Mouse (Mus musculus) CD4-positive helper T cell, adult 2 months (primary cell): ENCODE measurements at regions not wholly inside any gene's neighbourhood (a gene's known extent, or its start where the extent isn't known, plus 50 kb on each side); places are given as distances from the start of the nearest gene placed in this dataset.

Experiments
- DNase-seq: peaks from one replicate; pipeline ENCODE4 v3.0.0-alpha.2; 2012; ENCODE audit warnings: low read depth, missing footprints, low spot score

DNA sequence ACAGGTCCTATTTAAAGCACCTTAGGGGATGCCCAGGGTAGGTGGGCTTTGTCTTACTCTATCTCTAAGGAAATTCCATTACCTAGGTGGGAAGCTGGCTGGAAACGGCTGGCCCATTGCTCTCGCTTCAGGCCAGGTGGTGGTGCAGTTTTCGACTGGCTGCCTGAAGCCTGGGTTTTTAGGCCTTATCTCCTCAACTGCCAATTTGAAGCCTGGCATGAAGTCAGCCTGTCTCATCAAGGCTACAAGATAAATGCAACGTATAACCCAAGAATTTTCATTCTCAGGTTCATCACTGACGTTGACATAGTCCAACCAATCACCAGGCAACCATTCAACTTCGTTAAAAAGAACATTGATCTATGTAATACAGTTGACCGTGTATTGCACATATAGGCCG is 417.3 kb upstream of the Gm6657 start:
- no peak for DNase-seq

DNA sequence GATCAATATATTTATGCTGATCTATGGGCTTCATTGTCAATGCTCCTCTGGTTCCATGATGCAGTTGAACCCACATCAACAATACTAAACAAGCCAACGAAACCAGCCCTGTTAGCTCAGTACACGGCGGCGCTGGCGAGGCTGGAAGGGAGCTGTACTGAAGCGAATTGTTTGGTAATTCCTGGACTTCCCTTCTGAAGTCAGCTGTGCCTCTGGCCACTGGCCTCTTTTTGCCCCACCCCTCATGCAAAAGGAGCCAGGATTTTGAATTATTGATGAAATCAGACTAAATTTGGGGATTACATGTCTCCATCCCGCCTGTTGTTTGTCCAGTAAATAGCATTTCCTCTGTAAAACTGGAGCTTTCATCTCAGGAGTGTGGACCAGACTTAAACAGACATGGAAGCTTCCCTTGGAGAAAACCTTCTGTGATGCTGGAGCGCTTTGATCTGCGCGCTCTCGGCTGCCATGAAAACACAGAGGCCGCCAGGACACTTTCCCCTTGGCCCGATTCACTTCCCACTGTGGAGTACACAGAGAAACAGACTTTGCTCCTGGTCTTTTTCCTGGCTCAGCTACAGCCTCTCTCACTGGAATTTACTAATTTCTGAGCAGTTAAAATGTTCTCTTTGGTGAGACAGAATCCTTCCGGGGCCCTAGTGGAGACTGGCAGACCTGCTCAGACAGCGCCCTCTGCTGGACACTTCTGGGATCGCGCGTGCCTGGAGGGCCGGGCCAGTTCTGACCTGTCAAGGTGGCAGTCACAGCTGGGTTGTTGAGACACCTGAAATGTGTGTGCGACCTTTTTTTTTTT is 412.9 kb upstream of the Gm6657 start:
- peak; percentile 55 for DNase-seq

DNA sequence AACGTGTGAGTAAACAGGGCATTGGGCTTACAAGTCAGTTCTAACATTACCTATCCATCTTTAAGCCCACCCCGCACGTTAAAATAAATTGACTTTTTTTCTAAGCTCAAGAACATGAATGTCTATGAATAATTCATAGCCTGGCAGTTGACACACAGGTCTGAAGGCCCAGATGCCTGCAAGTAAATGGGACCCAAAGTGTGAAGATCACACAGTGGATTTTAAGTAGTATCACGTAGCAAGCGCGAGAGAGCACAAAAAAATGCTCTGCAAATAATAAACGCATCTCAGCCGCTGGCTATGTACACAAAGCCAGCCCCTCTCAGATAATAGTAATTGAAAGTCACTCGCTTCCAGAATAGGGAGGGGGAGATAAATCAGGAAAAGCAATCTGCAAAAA is 410.1 kb upstream of the Gm6657 start:
- DNase-seq: no peak

DNA sequence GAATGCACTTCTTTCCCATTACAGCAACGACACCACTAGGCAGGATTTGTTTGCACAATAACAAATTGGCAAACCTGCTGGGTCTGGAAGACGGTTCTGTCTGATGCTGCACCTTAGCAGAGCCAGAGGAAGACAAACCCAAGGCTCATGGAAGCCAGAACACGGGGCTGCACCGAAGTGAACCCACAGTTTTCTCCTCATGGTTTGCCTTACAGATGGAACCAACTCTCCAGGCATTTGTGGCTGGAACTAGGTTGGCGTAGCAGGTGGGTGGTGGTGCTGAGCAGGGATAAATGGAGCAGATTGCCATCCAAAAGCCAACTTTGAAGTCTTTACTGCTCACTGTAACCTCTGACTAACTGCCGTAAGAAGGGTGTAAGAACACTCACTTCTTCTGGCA is 408.4 kb upstream of the Gm6657 start:
- DNase-seq: no peak

DNA sequence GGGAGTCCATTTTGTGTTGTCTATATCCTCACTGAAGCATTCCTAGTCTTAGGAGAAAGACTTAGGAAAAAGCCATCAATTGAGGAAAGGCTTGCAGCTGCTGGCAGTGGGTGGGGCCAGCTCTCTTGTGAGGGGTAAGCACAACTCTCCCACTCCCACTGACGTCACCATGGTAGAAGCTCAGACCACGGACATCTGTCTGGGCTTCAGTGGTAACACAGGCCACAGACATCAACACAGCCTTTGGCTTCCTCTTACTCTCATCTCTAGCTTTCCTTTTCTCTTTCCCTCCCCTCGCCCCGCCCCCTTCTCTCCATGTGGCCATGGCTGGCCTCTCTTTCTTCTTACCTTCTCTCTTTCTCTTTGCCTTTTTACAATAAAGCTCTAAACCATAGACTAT is 407.4 kb upstream of the Gm6657 start:
- DNase-seq: no peak

DNA sequence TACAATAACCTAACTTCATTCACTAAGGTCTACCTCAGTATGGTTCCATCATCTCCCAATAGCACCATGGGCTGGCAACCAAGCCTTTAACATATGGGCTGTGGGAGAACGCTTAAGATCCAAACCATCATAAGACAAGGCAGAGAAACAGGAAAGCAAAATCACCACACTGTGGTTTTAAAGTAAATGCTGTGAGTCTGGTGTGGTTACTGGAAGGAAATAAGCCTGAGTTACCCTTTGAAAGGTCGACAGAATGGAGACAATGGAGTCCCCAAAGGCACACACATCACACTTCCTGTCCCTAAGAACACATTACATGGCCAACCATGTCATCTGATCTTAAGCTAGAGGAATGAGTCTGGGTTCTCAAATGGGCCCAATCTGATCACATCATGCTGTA is 405.8 kb upstream of the Gm6657 start:
- peak; percentile 68 for DNase-seq

DNA sequence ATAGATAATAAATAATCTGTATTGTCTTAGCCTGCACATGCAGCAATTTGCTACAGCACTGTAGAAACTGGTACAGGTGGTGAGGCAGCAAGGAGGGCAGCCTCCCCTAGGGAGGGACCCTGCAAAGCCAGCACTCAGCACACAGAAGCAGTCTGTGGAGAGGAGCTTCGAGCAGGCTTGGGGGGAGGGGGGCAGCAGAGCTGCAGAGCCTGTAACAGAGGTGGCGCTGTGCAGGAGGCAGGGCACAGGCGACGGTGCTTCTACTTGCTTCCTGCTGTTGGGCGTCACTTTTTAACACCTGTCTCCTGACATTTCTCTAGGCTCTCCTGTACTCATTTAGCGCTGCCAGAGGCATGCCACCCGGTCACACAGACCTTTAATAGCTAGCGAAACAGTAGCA is 404.6 kb upstream of the Gm6657 start:
- DNase-seq: peak; percentile 45

DNA sequence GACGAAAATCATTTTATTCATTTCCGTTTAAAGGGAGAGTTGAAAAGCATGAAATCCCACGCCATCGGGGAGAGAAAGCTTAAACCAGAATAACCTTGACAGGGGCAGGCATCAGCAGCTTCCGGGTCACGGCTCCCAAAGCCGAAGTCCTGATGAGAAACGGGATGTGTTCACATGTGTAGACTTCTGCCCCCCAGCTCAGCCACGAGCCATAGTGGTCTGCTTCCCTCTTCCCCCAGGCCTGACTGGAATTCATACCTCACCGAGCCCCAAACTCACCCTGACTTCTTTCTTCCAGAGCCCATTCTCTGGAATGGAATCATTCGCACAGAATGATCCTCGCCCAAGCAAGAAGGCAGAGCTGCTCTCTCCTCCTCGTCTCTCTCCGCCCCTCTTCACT is 404.2 kb upstream of the Gm6657 start:
- DNase-seq: no peak

DNA sequence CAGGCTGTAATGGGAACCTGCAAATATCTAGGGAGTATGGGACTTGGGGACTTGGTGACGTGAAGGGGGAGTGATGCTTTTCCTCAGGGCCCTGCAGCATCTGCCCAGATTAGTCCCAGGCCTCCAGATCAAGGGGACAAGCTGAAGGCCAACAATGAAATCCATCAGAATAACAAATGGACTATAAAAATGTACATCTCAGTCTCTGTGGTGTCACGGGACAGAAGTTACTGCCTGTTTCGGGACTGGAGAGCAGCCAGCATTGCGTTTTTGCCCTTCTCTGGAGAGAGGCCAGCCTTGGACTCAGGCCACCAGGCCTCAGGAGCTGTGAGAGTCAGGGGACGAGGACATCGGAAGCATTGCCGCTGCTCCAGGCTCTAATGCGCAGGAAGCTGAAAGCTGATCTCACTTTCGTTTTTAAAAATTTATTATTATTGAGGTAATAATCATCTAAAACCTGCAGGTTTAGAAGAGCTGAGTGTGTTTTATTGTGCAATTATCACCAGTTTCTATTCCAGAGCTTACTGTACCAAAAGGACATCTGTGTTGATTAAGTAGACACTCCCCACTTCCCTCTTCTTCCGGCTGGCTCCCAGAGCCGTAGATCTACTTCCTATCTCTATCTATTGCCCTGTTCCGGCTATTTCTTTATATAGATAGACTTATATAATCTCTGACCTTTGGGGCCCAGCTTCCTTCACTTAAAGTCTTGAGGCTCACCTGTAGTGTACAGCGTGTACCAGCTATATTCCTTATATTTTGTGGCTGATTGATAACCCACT is 403.0 kb upstream of the Gm6657 start:
- DNase-seq: no peak

DNA sequence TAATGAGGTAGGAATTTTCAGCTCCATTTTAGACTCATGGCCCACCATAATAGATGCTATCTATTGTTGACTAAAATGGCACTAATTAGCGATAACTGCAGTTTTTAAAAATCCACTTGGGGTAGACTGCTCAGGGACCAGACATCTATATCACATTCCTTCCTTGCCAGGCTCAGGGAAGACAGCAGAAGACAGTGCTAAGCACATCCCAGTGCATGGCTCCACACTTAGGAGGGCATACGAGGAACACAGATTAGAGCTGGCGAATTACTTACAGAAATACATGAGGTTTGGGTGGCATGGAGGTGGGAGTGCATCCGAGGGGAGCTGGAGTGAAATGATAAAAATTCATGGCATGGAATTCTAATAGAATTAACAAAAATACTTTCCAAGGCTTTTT is 395.5 kb upstream of the Gm6657 start:
- DNase-seq: no peak

DNA sequence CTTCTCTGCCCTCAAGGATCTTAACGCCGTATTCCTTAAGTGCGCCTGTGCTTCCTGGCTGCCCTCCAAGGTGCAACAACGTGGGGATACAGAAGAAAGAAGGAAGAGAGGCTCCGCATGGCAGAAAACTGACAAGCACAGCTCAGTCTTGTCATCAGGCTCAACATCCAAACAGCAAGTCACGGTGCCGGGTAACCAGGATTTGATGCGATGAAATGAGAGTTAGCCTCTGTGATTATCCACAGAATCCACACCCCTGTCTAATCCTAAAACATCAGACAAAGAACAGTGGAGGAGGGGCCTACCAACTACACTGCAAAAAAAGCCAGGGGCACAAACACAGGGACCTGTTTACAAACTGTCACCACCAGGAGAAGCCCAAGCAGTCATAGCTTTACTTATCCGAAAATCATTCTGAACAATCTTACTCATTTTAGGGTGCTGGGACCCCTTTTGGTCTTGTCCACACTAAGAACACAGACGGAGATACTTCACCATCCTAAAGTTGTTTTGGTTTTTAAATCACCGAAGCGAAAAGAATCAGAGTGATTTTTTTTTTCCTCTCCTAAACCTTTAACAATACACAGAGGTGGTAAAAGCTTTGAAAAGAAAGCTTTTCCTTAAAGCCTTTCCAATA is 394.8 kb upstream of the Gm6657 start:
- DNase-seq: no peak

DNA sequence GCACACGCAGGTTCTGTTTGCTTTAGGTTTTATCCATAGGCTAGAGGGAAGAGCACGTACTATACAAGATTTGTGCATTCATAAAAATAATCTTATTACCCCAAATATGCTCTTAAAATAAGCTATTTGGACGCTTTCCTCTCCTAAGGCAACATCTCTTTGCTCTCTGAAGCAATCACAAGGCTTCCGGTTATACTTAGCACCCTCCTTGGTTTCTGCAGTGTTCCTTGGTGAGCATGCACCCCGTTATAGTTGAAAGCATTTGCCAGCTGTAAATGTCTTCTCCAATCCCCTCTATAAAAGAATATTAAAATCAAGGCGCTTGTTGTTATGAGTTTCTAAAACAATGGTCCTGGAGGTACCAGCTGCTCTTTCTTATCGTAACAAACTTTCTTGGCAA is 386.4 kb upstream of the Gm6657 start:
- DNase-seq: no peak

DNA sequence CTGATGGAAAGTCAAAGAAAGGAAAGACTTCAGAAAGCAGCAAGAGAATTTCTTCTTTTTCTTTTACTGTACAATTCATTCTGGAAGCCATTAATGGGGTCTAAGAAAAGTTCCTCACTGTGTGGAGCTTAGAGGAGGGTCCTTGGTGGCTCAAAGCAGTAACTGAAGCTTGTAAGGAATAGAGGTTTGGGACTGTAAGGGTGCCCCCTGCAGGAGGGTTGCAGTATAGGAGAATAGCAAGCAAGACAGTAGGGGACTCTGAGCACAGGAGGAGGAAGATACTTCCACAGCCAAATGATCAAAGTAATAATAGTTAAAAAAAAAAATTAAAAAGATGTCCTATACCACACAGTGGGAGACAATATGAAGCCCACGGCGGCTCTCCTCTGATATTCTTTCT is 382.8 kb upstream of the Gm6657 start:
- peak; percentile 8 for DNase-seq

DNA sequence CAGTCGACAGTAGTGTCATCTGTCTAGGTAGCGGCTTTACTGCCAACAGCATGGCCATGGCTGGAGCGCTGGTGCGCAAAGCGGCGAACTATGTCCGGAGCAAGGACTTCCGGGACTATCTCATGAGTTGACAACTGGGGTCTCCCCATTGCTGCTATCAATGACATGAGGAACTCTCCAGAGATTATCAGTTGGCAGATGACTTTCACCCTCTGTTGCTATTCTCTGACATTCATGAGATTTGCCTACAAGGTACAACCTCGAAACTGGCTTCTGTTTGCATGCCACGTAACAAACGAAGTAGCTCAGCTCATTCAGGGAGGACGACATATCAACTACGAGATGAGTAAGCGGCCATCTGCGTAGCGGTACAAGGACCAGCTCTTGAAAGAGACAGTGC is 374.6 kb upstream of the Gm6657 start:
- DNase-seq: no peak

DNA sequence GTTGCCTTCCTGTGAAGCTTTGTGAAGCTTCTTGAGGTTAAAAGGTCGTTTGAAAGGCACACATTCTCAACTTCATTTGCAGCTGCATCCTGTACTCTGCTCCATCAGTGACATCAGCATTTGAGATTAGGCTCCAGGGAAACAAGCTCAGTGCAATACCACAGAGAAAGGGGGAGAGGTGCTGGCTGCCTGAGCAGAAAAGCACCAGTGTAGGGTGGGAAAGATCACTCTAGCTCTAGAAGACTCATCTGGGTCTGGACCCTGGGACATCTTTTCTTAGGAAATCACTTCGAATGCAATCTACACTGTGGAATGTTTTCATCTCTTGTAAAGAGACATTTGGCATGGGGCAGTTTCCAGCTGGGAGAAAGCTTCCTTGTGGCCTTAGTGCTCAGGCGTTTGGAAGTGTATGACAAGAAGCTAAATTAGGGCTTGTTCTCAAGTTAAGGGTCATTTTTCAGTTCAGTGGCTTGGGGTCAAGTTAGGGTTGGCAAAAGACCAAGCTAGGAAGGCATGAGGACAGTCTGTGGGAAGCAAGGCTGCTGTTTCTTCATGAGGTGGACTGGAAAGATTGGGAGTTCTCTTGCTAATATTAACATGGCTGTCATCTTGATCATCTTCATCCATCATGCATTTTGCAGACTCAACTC is 370.5 kb upstream of the Gm6657 start:
- DNase-seq: no peak

DNA sequence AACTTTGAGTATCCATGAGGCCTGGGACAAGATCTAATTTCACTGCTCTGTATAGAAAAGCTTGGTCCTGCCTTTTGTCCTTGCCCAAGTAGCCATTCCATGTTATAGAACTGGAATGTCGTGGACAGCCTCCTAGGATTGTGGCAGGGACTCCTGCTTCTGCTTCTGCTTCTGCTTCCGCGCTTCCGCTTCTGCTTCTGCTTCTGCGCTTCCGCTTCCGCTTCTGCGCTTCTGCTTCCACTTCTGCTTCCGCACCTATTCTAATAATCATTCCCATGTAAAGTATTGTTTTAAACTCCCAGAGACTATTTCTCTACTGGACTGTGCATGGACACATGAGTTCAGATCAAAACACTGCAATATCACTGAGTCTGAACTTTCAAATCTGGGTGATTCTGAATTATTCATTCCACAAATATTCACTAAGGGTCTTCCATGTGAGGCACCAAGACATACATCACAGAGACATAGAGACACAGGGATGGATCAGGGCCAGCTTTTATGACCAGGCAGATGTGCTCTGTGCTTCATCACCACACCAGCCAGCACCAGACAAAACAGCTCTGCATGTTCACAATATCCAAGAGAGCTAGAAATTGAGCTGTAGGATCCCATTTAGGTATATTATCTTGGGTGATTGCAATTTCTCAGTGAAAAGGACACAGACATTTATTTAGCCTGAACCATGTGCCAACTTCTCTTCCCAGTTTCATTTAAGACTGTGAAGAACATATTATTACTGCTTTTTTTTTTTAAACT is 360.5 kb upstream of the Gm6657 start:
- DNase-seq: no peak

DNA sequence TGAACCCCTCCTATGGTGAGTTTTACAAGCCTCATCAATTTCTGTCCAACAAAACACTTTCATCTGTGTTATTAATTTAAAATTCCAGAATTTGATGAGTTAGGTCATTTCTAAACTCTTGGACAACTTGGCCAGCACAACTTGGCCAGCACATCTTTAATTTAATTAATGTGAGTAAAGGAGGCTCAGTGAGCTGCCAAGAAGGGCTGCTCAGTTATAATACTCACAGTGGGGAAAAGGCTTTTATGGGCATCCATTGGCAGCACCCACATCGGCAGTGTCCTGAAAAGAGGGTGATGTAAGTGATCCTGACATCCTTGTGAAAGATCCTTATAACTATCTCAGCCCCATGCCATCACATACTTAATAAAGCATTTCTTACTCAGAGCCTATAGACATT is 359.2 kb upstream of the Gm6657 start:
- no peak for DNase-seq

DNA sequence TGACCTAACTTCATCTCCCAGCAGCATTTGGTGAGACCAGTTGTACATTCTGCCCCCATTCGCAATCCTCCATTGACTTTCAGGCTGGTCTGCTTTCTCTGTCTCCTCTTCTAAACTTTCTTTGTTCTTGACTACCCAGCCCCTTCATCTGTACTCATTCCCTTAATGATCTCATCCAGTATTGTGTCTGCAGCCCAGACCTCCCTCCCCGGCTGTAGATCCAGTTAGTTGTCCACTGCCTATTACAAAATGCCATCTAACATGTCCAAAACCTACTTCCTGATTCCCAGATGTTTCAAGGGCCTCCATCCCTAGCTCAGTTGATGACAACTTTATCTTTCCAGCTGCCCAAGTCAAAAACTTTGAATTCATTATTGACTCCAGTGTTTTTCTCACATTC is 357.8 kb upstream of the Gm6657 start:
- no peak for DNase-seq

DNA sequence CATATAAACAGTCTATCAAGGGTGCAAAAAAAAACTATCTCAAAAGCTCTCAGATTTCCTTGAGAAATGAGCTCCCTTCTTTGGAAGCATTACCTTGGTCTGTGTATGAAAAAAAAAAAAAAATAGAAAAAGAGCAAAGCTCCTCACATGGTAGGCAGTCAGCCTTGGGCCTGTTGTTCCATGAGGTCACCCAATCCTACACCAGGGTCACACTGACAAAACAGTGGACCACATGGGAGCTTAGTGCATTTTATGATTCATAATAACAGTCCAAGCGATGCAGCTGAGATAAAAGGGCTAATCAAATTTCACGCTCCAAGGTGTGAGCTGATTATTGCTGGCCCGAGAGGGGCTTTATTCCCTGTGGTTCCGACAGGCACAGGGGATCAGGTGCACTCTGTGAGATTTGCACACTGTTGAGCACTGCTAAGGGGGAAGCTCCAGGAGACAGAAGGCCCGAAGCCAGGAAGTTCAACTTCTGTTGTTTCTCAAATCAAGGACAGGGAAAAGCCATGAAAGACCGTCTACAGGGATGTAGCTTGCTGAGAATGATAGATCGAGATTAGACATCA is 352.1 kb upstream of the Gm6657 start:
- no peak for DNase-seq

DNA sequence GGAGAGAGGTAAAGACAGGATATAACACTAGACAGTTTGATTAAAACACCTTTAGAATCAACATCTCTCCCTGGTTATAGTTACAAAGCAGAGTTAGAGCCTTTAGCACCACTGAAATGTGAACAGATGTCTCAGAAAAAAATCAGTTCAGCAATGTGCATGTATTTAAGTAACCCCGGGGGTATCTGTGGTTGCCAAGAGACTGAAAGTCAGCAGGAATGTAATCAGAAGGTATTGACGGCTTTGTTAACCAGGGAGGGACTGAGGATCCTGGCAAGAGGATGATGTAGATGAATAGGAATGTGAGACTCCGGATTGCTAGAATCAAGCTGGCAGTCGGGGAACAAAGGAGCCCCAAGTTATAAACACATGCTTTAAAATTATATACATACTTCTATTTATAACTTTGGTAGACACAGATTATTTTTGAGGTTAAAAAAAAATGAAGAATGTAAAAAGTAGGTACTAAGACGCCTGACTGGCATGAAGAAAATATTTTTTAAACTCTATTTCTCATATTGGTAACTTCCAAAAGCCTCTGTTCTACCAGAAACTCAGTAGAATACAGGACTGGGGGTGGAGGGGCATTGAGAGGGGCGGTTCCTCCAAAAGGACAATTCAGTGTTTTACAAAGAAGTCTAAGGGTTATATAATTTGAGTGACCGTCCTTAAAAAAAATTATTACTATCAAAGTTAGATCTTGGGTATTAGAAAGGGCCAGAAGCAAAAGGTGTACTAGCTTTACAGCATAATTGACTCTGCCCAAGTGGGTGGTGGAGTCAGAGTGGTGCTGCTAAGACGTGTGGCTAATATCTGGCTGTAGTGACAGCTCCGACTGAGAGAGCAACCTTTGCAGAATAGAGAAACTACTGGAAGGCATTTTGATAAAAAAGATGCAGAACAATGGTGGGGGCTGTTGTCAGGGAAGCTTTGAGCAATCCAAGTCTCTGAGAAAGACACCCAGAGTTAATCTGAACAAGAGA is 341.2 kb upstream of the Gm6657 start:
- no peak for DNase-seq
